Mouse (Mus musculus) small intestine, adult 2 months (tissue): Measurements from ENCODE around the gene Slc6a13. TPM values are rescaled to one million over a fixed set of nuclear protein-coding genes. Genes with fewer than 3 reads are reported as not detected.

Source experiments
- H3K27ac ChIP-seq: fragments of 200-500 bp; 2 replicates; pipeline ENCODE4 v1.5.1; 2012; ENCODE audit warnings: low read depth, low read length, control low read depth, inconsistent platforms; ENCODE audit not compliant: insufficient read depth
- H3K27me3 ChIP-seq: fragments of 200-500 bp; 2 replicates; pipeline ENCODE4 v1.6.1; 2012; ENCODE audit warnings: mild to moderate bottlenecking, moderate library complexity, low read length, inconsistent platforms; ENCODE audit not compliant: control insufficient read depth, insufficient read depth
- H3K36me3 ChIP-seq: fragments of 200-500 bp; 2 replicates; pipeline ENCODE4 v1.6.1; 2012; ENCODE audit warnings: mild to moderate bottlenecking, low read length, control low read depth, inconsistent platforms; ENCODE audit not compliant: control insufficient read depth, insufficient read depth
- H3K4me1 ChIP-seq: fragments of 200-500 bp; 2 replicates; pipeline ENCODE4 v1.6.1; 2012; ENCODE audit warnings: low read length, inconsistent platforms, mixed read lengths; ENCODE audit not compliant: control insufficient read depth, insufficient read depth, insufficient read length
- H3K4me3 ChIP-seq: fragments of 200-500 bp; 2 replicates; pipeline ENCODE4 v1.5.1; 2012; ENCODE audit warnings: low read depth, mild to moderate bottlenecking, control low read depth, inconsistent platforms, low read length, moderate library complexity
- CTCF ChIP-seq: fragments of 200-500 bp; IDR thresholded peaks from 2 replicates; pipeline ENCODE4 v1.5.1; 2012; ENCODE audit warnings: low read depth, mild to moderate bottlenecking, control low read depth, inconsistent platforms, low read length, moderate library complexity, mixed read lengths; ENCODE audit not compliant: insufficient replicate concordance, insufficient read length; ENCODE audit errors: extremely low read depth
- POLR2A ChIP-seq: fragments of 200-500 bp; IDR thresholded peaks from 2 replicates; pipeline ENCODE4 v1.6.1; 2012; ENCODE audit warnings: low read depth, mild to moderate bottlenecking, control low read depth, inconsistent platforms, low read length, moderate library complexity
- WGBS: fragments of 180-500 bp; shearing (Covaris S2); methylation state at CpG from one replicate; pipeline ENCODE4 v1.1.7; 2018; 5-methylcytosine and 5-hydroxymethylcytosine counted together
- polyA plus RNA-seq: library from polyadenylated mRNA; depleted of rRNA; stranded (reverse); fragments of >200 nt; gene quantifications from 2 replicates; pipeline ENCODE4 v1.2.3, GENCODE M21; 2012

Gene Slc6a13
- polyA plus RNA-seq, 1 experiment = 0.20 TPM

- Histone ChIP-seq H3K4me1 (no peaks in the 10 kb centered on the region), H3K27ac (no peak overlapping the region), H3K4me3 (no peak overlapping the region), H3K36me3 (no peaks in the 10 kb centered on the region), H3K27me3 (no peaks in the 10 kb centered on the region)
- WGBS = 27% methylated on average over 3 of the region's 3 CpGs
- no peak for TF ChIP-seq POLR2A
- TF ChIP-seq CTCF = peak; percentile 81; the same call in 1 of the 2 replicates
These were observed 37.9 kb downstream of the Slc6a13 start for GRCm38 (mm10) chr6:121337770-121338518.

GRCm38 (mm10) chr6:121338519-121338896, 38.5 kb downstream of the Slc6a13 start:
- Histone ChIP-seq H3K4me1 (no peaks in the 10 kb centered on the region), H3K36me3 (no peaks in the 10 kb centered on the region), H3K27me3 (no peaks in the 10 kb centered on the region), H3K4me3 (no peak overlapping the region), H3K27ac (no peak overlapping the region)
- TF ChIP-seq POLR2A (no peak), CTCF (no peak)
- WGBS = 41% methylated on average over 4 of the region's 4 CpGs

- Histone ChIP-seq H3K27ac (no peak overlapping the region), H3K36me3 (no peaks in the 10 kb centered on the region), H3K4me3 (no peak overlapping the region), H3K27me3 (no peaks in the 10 kb centered on the region), H3K4me1 (no peaks in the 10 kb centered on the region)
- WGBS = 68% methylated on average over 6 of the region's 6 CpGs
- no peak for TF ChIP-seq CTCF
- TF ChIP-seq POLR2A = no peak
These were observed 41.6 kb downstream of the Slc6a13 start for GRCm38 (mm10) chr6:121341650-121342049.

- Histone ChIP-seq H3K27ac (no peak within 1 kb of the TSS), H3K27me3 (no peaks in the 10 kb centered on the region), H3K36me3 (no peaks in the 10 kb centered on the region), H3K4me3 (no peak within 1 kb of the TSS), H3K4me1 (no peaks in the 10 kb centered on the region)
- TF ChIP-seq POLR2A (no peak), CTCF (no peak)
- 70% methylated on average over 15 of the region's 15 CpGs for WGBS
These were observed 43.2 kb downstream of the Slc6a13 start, which contains the start of gene Slc6a12 for GRCm38 (mm10) chr6:121343026-121343770. Slc6a12 (plus strand) TSS chr6:121343076.

GRCm38 (mm10) chr6:121343771-121344123, 43.7 kb downstream of the Slc6a13 start:
- H3K36me3 ChIP-seq = no peaks in the 10 kb centered on the region
- no peaks in the 10 kb centered on the region for H3K4me1 ChIP-seq
- 50% methylated on average over 6 of the region's 6 CpGs for WGBS
- TF ChIP-seq POLR2A (no peak), CTCF (no peak)
- no peaks in the 10 kb centered on the region for H3K27me3 ChIP-seq
- no peak overlapping the region for H3K27ac ChIP-seq
- no peak overlapping the region for H3K4me3 ChIP-seq

GRCm38 (mm10) chr6:121344329-121344728, 44.3 kb downstream of the Slc6a13 start:
- 50% methylated on average over 5 of the region's 5 CpGs for WGBS
- H3K27ac ChIP-seq = no peak overlapping the region
- H3K27me3 ChIP-seq = no peaks in the 10 kb centered on the region
- H3K4me3 ChIP-seq = no peak overlapping the region
- TF ChIP-seq CTCF (no peak), POLR2A (no peak)
- no peaks in the 10 kb centered on the region for H3K36me3 ChIP-seq
- H3K4me1 ChIP-seq = no peaks in the 10 kb centered on the region

GRCm38 (mm10) chr6:121346428-121346827, 46.4 kb downstream of the Slc6a13 start:
- H3K4me1 ChIP-seq = no peaks in the 10 kb centered on the region
- WGBS = 16% methylated on average over 8 of the region's 8 CpGs
- H3K4me3 ChIP-seq = no peak overlapping the region
- no peaks in the 10 kb centered on the region for H3K27me3 ChIP-seq
- H3K36me3 ChIP-seq = no peaks in the 10 kb centered on the region
- TF ChIP-seq POLR2A = no peak
- no peak for TF ChIP-seq CTCF
- H3K27ac ChIP-seq = no peak overlapping the region
